Mouse (Mus musculus) neural tube, embryonic 10.5 days (tissue): ENCODE measurements around the gene Clec16a.
A peak's percentile ranks its signal among the peaks of the same experiment; 100 is the strongest.

ENCODE experiments used
- DNase-seq: peaks from one replicate; pipeline ENCODE4 v3.0.0-alpha.2; 2017; ENCODE audit warnings: low spot score; ENCODE audit errors: extremely low spot score

The Clec16a gene

GRCm38 (mm10) chr16:10544995-10545622, at the start of gene Clec16a:
TSS of gene Clec16a (plus strand) at chr16:10545339.
- DNase-seq = peak; percentile 94

GRCm38 (mm10) chr16:10495824-10496298, 49.3 kb upstream of the Clec16a start:
- no peak for DNase-seq

GRCm38 (mm10) chr16:10498096-10498602, 47.0 kb upstream of the Clec16a start:
- no peak for DNase-seq

GRCm38 (mm10) chr16:10499122-10499521, 46.0 kb upstream of the Clec16a start:
- no peak for DNase-seq

DNA sequence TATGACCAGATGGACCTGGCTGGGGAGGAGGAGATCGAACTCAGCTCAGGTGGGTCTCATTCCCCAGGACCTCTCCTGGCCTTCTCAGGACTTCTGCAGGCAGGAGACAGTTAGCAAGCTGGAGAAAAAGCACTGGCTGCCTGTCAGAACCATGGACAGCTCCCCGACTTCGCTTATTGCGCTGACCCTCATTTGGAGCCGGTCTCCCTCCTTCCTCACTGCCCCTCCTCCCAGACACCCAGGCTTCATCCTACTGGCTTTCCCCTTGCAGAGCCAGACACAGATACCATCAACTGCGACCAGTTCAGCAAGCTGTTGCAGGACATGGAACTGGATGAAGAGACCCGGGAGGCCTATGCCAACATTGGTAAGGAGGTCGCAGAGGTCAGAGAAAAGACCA, 43.3 kb upstream of the Clec16a start:
- DNase-seq = peak; percentile 73

DNA sequence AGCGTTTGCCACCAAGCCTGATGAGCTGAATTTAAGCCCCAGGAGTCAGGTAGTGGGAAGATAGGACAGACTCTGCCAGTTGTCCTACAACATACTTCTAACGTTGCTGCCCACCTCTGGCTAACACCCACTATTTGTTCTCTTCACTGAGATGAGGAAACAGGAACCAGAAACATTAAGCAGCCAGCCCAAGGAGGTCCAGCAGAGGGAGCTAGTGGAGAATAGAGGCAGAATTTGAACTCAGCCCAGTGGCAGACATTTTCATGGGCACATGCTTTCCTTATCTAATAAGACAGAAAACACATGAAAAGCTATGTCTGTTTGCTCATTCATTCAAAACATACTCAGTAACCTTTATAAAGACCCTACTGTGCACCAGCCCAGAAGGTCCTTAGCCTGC, 42.1 kb upstream of the Clec16a start:
- no peak for DNase-seq

GRCm38 (mm10) chr16:10507445-10507844, 37.7 kb upstream of the Clec16a start:
- no peak for DNase-seq

DNA sequence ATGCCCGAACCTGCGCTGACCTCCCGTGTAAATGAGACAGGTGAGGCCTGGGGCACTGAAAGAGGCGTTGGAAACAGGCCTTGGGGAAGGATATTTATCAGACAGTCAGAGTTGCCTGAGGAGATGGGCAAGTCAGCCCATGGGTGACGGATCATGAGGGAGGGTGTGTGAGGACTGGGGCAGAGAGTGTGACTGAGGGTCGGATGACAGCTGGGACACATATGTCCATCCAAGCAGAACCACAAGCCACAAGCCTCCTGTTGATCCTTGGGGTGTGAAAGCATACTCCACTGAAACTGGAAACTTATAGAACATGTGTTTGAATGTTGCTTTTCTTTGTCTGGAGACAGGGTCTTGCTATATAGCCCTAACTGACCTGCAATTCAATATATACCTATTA, 36.4 kb upstream of the Clec16a start:
- no peak for DNase-seq

DNA sequence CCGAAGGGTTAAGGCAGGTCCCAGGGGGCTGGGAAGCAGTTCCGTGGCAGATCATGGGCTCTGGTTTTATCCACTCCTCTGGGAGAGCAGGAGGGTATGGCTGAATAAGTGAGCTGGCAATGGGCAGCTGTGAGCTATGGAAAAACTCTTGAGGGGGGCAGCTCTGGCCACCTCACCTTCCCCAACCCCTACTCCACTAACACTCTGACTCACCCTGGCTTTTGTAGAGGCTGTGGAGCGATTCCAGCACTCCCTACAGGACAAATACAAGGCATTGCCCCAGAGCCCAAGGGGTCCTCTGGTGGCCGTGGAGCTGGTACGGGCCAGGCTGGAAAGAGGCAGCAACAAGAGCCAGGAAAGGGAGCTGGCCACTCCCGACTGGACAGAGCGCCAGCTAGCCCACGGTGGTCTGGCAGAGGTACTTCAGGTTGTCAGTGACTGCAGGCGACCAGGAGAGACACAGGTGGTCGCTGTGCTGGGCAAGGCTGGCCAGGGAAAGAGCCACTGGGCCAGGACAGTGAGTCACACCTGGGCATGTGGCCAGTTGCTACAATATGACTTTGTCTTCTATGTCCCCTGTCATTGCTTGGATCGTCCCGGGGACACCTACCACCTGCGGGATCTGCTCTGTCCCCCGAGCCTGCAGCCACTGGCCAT, 34.5 kb upstream of the Clec16a start:
- no peak for DNase-seq

GRCm38 (mm10) chr16:10511134-10511520, 34.0 kb upstream of the Clec16a start:
- no peak for DNase-seq

GRCm38 (mm10) chr16:10515953-10516572, 29.1 kb upstream of the Clec16a start:
- no peak for DNase-seq

DNA sequence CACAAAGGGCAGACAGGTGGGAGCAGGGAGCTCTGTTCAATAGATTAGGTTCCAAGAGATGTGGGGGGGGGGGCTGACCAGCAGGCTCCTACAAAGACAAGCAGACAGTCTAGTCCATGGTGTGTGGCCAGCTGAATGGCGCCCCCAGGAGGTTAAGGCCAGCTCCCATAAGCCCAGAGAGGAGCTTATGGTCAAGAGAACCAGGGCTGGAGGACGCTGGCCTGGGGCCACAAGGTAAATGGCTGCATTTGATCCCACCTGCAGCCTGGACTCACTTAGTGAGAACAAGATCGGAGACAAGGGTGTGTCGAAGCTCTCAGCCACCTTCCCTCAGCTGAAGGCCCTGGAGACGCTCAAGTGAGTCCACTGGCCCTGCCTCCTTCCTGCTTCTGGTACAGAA, 27.1 kb upstream of the Clec16a start:
- no peak for DNase-seq

- DNase-seq = peak; percentile 80
Observed at GRCm38 (mm10) chr16:10520908-10521614, 24.1 kb upstream of the Clec16a start.

DNA sequence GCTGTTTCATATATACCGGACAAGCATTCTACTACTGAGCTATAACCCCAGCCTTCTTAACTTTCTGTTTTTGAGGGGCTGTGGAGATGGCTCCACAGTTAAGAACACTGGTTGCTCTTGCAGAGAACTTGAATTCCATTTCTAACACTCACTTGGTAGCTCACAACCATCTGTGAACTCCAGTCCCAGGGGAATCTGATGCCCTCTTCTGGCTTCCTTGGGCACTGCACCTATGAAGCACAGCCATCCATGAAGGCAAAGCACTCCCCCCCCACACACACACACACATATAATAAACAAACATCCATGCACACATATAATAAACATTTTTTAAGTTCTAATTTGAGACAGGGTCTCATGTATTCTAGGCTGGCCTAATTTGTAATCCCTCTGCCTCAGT, 22.3 kb upstream of the Clec16a start:
- peak; percentile 67 for DNase-seq

DNA sequence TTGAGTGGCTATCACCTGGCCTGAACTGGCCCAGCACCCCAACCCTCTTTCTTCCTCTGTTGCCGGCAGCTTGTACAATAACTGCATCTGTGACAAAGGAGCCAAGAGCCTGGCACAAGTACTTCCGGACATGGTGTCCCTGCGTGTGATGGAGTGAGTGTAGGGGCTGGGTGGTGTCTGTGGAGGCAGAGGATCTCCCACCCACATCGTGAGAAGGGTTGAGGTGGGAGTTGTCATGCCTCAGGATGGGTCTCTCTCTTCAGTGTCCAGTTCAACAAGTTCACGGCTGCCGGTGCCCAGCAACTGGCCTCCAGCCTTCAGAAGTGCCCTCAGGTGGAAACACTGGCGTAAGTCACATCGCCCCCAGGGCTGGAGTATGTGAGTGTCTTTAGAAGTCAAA, 21.5 kb upstream of the Clec16a start:
- DNase-seq = no peak

DNA sequence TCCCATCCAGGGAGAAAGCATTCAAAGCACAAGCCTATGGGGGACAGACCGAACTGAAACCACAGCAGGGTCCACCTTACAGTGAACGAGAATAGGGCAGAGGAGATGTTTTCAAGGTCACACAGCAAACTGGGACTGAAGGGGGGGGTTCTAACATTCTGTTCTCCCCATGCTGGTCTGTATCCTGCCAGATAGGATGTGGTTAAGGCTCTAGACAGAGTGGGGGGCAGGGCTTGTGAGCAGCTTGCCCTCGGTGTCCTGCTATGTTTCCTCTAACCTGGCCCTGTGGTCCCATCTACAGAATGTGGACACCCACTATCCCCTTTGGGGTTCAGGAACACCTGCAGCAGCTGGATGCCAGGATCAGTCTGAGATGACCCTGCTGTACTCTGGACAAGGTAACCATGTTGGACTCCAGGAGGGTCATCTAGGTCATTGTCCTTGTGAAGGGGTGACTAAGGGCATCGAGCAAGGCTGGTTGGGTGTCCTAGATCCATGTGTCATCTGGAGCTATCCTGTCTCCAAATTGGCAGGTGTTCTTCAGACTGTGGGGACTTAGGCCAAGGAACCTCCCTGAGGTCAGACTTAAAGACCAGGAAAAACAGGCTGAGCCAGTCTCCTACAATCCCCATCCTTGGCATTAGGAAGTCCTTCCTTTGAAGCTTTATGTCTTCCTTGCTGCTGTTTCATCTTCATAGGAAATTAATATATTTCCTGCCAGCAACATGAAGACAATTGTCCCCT, 20.1 kb upstream of the Clec16a start:
- no peak for DNase-seq

- DNase-seq = no peak
Observed at GRCm38 (mm10) chr16:10525610-10525980, 19.5 kb upstream of the Clec16a start.

DNA sequence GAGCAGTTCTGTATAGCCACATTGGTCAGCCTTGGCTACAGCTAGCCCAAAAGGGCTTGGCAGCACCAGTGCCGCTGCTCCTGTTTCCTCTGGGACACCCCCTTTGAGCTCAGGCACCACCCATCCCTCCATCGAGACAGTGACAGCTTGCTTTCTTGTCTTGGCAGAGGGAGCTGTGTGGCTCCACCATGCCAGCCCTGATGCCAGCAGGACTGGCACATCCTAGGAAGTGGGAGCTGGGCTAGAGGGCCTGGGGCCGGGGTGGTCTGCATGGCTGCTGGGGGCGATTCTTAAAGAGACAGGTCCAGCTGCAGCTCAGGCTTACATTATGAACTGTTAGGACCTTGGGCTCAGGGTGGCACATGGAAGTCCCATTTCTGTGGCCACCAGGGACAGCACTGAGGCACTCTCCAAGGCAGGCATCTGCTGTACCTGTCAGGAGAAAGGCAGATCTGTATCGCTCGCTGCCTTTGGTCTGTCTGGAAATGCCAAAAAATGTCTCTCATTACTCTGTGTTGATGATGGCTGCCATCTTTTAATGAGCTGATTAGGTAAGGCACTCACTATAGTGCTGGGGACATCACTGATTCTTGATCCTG, 18.0 kb upstream of the Clec16a start:
- no peak for DNase-seq

- no peak for DNase-seq
Observed at GRCm38 (mm10) chr16:10528382-10528781, 16.8 kb upstream of the Clec16a start.

DNA sequence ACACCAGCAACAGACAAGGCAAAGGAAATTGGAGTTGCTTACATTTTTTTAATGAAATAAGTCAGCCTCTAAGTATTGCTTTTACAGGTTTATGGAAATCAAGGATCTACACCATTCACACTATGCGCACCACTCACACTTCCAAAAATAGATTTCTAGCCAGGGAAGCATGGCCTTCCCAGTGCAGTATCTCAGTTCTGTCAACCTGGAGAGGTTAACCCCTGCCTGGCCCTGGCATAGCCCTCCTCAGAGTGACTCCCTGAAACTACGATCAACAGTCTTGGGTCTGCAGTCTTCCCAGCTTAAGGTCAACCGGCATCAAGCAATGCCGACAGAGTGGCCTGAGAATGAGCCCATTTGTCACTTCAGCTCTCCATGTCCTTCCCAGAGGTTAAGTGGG, 15.0 kb upstream of the Clec16a start:
- DNase-seq = no peak

DNA sequence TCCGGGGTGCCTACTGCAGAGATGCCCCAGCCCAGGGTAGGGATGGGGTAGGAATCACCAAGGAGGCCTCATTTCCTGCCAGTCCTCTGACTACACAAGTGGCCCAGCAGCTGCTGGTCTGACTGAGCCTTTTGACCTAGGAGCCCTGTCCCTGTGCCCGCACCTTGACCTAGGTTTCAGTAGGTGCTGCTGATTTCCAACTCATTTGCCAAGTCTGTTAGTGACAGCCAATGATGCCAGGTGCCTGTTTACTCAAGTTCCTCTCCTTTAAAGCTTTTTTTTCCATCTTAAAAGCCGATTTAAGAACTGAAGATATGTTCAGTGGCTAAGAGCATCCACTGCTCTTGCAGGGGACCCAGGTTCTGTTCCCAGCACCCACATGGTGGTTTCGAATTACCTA, 11.4 kb upstream of the Clec16a start:
- DNase-seq = no peak
